Mouse (Mus musculus) CH12.LX (cell line): Measurements from ENCODE around the gene Oscar. TPM values are rescaled to one million over a fixed set of nuclear protein-coding genes. Genes with fewer than 3 reads are reported as not detected.

Experiments
- DNase-seq: peaks from one replicate; pipeline ENCODE4 v3.0.0-alpha.2; 2013; ENCODE audit errors: extremely low read depth
- H3K27ac ChIP-seq: 2 replicates; pipeline ENCODE4 v1.5.1; 2012; ENCODE audit warnings: low read depth, mild to moderate bottlenecking, control low read depth, moderate library complexity; ENCODE audit not compliant: insufficient read depth
- H3K27me3 ChIP-seq: replicated peaks from 2 replicates; pipeline ENCODE3; 2012; ENCODE audit warnings: inconsistent platforms
- H3K36me3 ChIP-seq, 2 experiments: replicated peaks in 1 of 2; 2 replicates each; pipeline versions ENCODE3 to v1.6.1; 2012; ENCODE audit warnings: inconsistent platforms in 1 of 2, low read length in 1 of 2, mild to moderate bottlenecking in 1 of 2, mixed read lengths in 1 of 2, moderate library complexity in 1 of 2; ENCODE audit not compliant: control insufficient read depth in 1 of 2, insufficient read depth in 1 of 2
- H3K4me1 ChIP-seq, 2 experiments: 2 replicates each; pipeline ENCODE4 v1.6.1; 2012; ENCODE audit warnings: inconsistent platforms in 1 of 2, moderate library complexity in 1 of 2; ENCODE audit not compliant: insufficient read depth in 2 of 2, control insufficient read depth in 1 of 2
- H3K4me2 ChIP-seq: 2 replicates; pipeline ENCODE4 v1.6.1; 2012; ENCODE audit warnings: low read depth, mild to moderate bottlenecking, control low read depth; ENCODE audit not compliant: poor library complexity, insufficient read depth, severe bottlenecking
- H3K4me3 ChIP-seq, 3 experiments: fragments of 150-350 bp in 1 of 3; sonication (generic) in 1 of 3; replicated peaks in 1 of 3; 2 replicates each; pipeline versions ENCODE3 to v1.5.1; 2011 to 2012; ENCODE audit warnings: low read depth in 2 of 3, low read length in 2 of 3, mild to moderate bottlenecking in 2 of 3, moderate library complexity in 2 of 3, control low read depth in 1 of 3, improper control_type of control experiment in 1 of 3, inconsistent platforms in 1 of 3, mixed read lengths in 1 of 3; ENCODE audit not compliant: poor library complexity in 1 of 3
- H3K79me2 ChIP-seq: replicated peaks from 2 replicates; pipeline ENCODE4 v1.6.1; 2012; ENCODE audit warnings: mild to moderate bottlenecking, moderate library complexity; ENCODE audit not compliant: control insufficient read depth, poor library complexity, insufficient read depth, severe bottlenecking; ENCODE audit errors: extremely low read depth
- H3K9ac ChIP-seq: 2 replicates; pipeline ENCODE4 v1.6.1; 2012; ENCODE audit warnings: low read depth, mild to moderate bottlenecking, control low read depth, moderate library complexity; ENCODE audit not compliant: insufficient read depth
- H3K9me3 ChIP-seq: replicated peaks from 2 replicates; pipeline ENCODE3; 2012; ENCODE audit warnings: low read length, inconsistent platforms, mixed read lengths
- BHLHE40 ChIP-seq: IDR thresholded peaks from 2 replicates; pipeline ENCODE4 v1.6.1; 2011; ENCODE audit warnings: mild to moderate bottlenecking, low read depth, low read length, improper control_type of control experiment
- CHD1 ChIP-seq: IDR thresholded peaks from 2 replicates; pipeline ENCODE4 v1.6.1; 2012; ENCODE audit warnings: low read depth, low read length, improper control_type of control experiment, inconsistent platforms
- CHD2 ChIP-seq: IDR thresholded peaks from 2 replicates; pipeline ENCODE4 v1.6.1; 2011; ENCODE audit warnings: low read length, improper control_type of control experiment
- CTCF ChIP-seq, 2 experiments: IDR thresholded peaks in 1 of 2; conservative IDR thresholded peaks in 1 of 2; 2 replicates each; pipeline ENCODE4 v1.5.1; 2011 to 2012; ENCODE audit warnings: low read depth in 2 of 2, low read length in 2 of 2, improper control_type of control experiment in 1 of 2, inconsistent platforms in 1 of 2, mild to moderate bottlenecking in 1 of 2, moderate library complexity in 1 of 2
- E2F4 ChIP-seq: IDR thresholded peaks from 2 replicates; pipeline ENCODE4 v1.6.1; 2011; ENCODE audit warnings: low read depth, low read length, improper control_type of control experiment; ENCODE audit not compliant: insufficient replicate concordance
- HCFC1 ChIP-seq: IDR thresholded peaks from 2 replicates; pipeline ENCODE4 v1.6.1; 2012; ENCODE audit warnings: low read depth, mild to moderate bottlenecking, inconsistent platforms, low read length, improper control_type of control experiment
- IRF4 ChIP-seq: IDR thresholded peaks from 2 replicates; pipeline ENCODE4 v1.6.1; 2014; ENCODE audit warnings: low read depth, mild to moderate bottlenecking, inconsistent platforms, low read length, improper control_type of control experiment
- JUND ChIP-seq: conservative IDR thresholded peaks from 2 replicates; pipeline ENCODE4 v1.6.1; 2011; ENCODE audit warnings: low read depth, low read length, improper control_type of control experiment
- MYC ChIP-seq: IDR thresholded peaks from 2 replicates; pipeline ENCODE4 v1.6.1; 2011; ENCODE audit warnings: low read depth, mild to moderate bottlenecking, improper control_type of control experiment, low read length
- PAX5 ChIP-seq: IDR thresholded peaks from 2 replicates; pipeline ENCODE4 v1.6.1; 2012; ENCODE audit warnings: low read length, inconsistent platforms, mixed read lengths
- POLR2AphosphoS2 ChIP-seq: IDR thresholded peaks from 2 replicates; pipeline ENCODE4 v1.6.1; 2011; ENCODE audit warnings: low read depth, low read length, improper control_type of control experiment
- RCOR1 ChIP-seq: conservative IDR thresholded peaks from 2 replicates; pipeline ENCODE4 v1.6.1; 2012; ENCODE audit warnings: low read depth, mild to moderate bottlenecking, inconsistent platforms, low read length, improper control_type of control experiment
- SMC3 ChIP-seq: IDR thresholded peaks from 2 replicates; pipeline ENCODE4 v1.6.1; 2011; ENCODE audit warnings: low read depth, low read length, improper control_type of control experiment
- TBP ChIP-seq: conservative IDR thresholded peaks from 2 replicates; pipeline ENCODE4 v1.6.1; 2011; ENCODE audit warnings: low read depth, low read length, improper control_type of control experiment
- TCF12 ChIP-seq: IDR thresholded peaks from 2 replicates; pipeline ENCODE4 v1.6.1; 2014; ENCODE audit warnings: low read depth, mild to moderate bottlenecking, inconsistent platforms, low read length, improper control_type of control experiment
- UBTF ChIP-seq: IDR thresholded peaks from 2 replicates; pipeline ENCODE4 v1.6.1; 2012; ENCODE audit warnings: low read depth, mild to moderate bottlenecking, inconsistent platforms, low read length, improper control_type of control experiment, moderate library complexity
- USF2 ChIP-seq: conservative IDR thresholded peaks from 2 replicates; pipeline ENCODE4 v1.6.1; 2011; ENCODE audit warnings: low read depth, low read length, improper control_type of control experiment
- ZKSCAN1 ChIP-seq: IDR thresholded peaks from 2 replicates; pipeline ENCODE4 v1.6.1; 2012; ENCODE audit warnings: low read depth, inconsistent platforms, low read length, improper control_type of control experiment, borderline replicate concordance
- ZMIZ1 ChIP-seq: IDR thresholded peaks from 2 replicates; pipeline ENCODE4 v1.6.1; 2012; ENCODE audit warnings: low read depth, mild to moderate bottlenecking, inconsistent platforms, low read length, improper control_type of control experiment
- ZNF384 ChIP-seq: IDR thresholded peaks from 2 replicates; pipeline ENCODE4 v1.6.1; 2012; ENCODE audit warnings: low read depth, low read length, improper control_type of control experiment, inconsistent platforms
- dilution Hi-C: fragments of 300-500 bp; cut with MboI; formaldehyde crosslinking; loops from 2 replicates; pipeline ENCODE4 v1.14.3; 2020; ENCODE audit warnings: low sequenced_read_pairs; ENCODE audit not compliant: extremely low pct_unique_long_range_greater_than_20kb, extremely low pct_ligation_motif_present
- in situ Hi-C: fragments of 300-500 bp; cut with MboI; formaldehyde crosslinking; loops from 3 replicates; pipeline ENCODE4 v1.14.3; 2019; ENCODE audit warnings: low sequenced_read_pairs, low pct_ligation_motif_present, low pct_unique_long_range_greater_than_20kb, mixed read lengths
- polyA plus RNA-seq: library from polyadenylated mRNA; unstranded; fragments of >175 nt; gene quantifications from 2 replicates; pipeline ENCODE4 v1.2.1, GENCODE M21; 2012; ENCODE audit warnings: low read depth; ENCODE audit not compliant: insufficient read length
- total RNA-seq, 2 experiments: library from RNA; depleted of rRNA; stranded (reverse); fragments of 300-350 nt in 1 of 2; fragments of >200 nt in 1 of 2; gene quantifications; 2 replicates each; pipeline ENCODE4 v1.2.3; 2012 to 2014

The Oscar gene
- total and polyA plus RNA-seq, 3 experiments: 0.39 TPM; not detected in 2

- no peak overlapping the region for H3K9ac ChIP-seq
- no peak overlapping the region for H3K27ac ChIP-seq
- H3K4me2 ChIP-seq: no peak overlapping the region
- H3K4me1 ChIP-seq: peaks cover 0 to 29% of the 10 kb centered on the region in 2 experiments; a peak in 2 of 4 replicates
- TF ChIP-seq ZNF384 (0 out of 2 replicates have a peak, but pooled peaks have one; percentile 20), HCFC1 (no peak), CHD1 (no peak), CTCF (conservative IDR thresholded peaks at IDR 0.05 in 1 of 2, IDR thresholded peaks at IDR 0.05 in 1 of 2; ENCODE audit: low read depth in 2 of 2, low read length in 2 of 2) (peak in 1 of 2 experiments; percentile 38; a peak in 3 of 4 replicates), ZKSCAN1 (no peak), PAX5 (no peak), SMC3 (peak; percentile 17; the same call in 1 of the 2 replicates)
- no peak overlapping the region for H3K4me3 ChIP-seq
- in situ Hi-C loops (no loop called here), dilution Hi-C loops (no loop called here)
- H3K36me3 ChIP-seq: no peaks in the 10 kb centered on the region
- H3K27me3 ChIP-seq: no peaks in the 10 kb centered on the region
- DNase-seq: no peak
- no peaks in the 10 kb centered on the region for H3K79me2 ChIP-seq
- H3K9me3 ChIP-seq: no peaks in the 10 kb centered on the region
These were observed 46.2 kb downstream of the Oscar start for GRCm38 (mm10) chr7:3569725-3570124.

GRCm38 (mm10) chr7:3567336-3567735, 48.6 kb downstream of the Oscar start:
- Histone ChIP-seq H3K27ac (no peak overlapping the region), H3K4me3 (no peak overlapping the region), H3K4me1 (peaks cover 0 to 23% of the 10 kb centered on the region in 2 experiments; a peak in 2 of 4 replicates), H3K4me2 (no peak overlapping the region), H3K9ac (no peak overlapping the region), H3K36me3 (no peaks in the 10 kb centered on the region), H3K79me2 (no peaks in the 10 kb centered on the region), H3K27me3 (no peaks in the 10 kb centered on the region), H3K9me3 (no peaks in the 10 kb centered on the region)
- dilution Hi-C loops (no loop called here), in situ Hi-C loops (no loop called here)
- TF ChIP-seq CTCF (conservative IDR thresholded peaks at IDR 0.05 in 1 of 2, IDR thresholded peaks at IDR 0.05 in 1 of 2; ENCODE audit: low read depth in 2 of 2, low read length in 2 of 2) (no peak), ZMIZ1 (no peak), IRF4 (no peak), TCF12 (no peak), RCOR1 (no peak), CHD1 (no peak), TBP (no peak), USF2 (no peak), E2F4 (no peak), SMC3 (no peak), POLR2AphosphoS2 (no peak), BHLHE40 (no peak), CHD2 (no peak), ZKSCAN1 (no peak), MYC (no peak), UBTF (no peak), JUND (no peak)
- DNase-seq: no peak

Other genes starting within 250 kb of the Oscar start
- 0.50 and 0.51 TPM in 2 replicates for gene Cacng8, start 225.5 kb downstream of the Oscar start, total RNA-seq (2012; rRNA removed)
- gene Cacng8, start 225.5 kb downstream of the Oscar start, total RNA-seq (2014; rRNA removed): 0.43 and 0.51 TPM in 2 replicates
- 1.2 and 1.7 TPM in 2 replicates for gene Cacng8, start 225.5 kb downstream of the Oscar start, polyA plus RNA-seq
- gene Cacng6, start 192.0 kb downstream of the Oscar start, total RNA-seq (2012; rRNA removed): 0.13 TPM in 1 of 2 replicates, not detected in the other
- not detected in 2 replicates for gene Cacng6, start 192.0 kb downstream of the Oscar start, total RNA-seq (2014; rRNA removed)
- 0.19 TPM in 1 of 2 replicates, not detected in the other for gene Cacng6, start 192.0 kb downstream of the Oscar start, polyA plus RNA-seq
- gene Tarm1, start 113.5 kb downstream of the Oscar start, total RNA-seq (2012; rRNA removed): not detected in 2 replicates
- not detected in 2 replicates for gene Tarm1, start 113.5 kb downstream of the Oscar start, total RNA-seq (2014; rRNA removed)
- 0.44 and 1.3 TPM in 2 replicates for gene Tarm1, start 113.5 kb downstream of the Oscar start, polyA plus RNA-seq
- gene Ndufa3, start 1.2 kb upstream of the Oscar start, total RNA-seq (2012; rRNA removed): 261 and 292 TPM in 2 replicates
- 50.6 and 58.9 TPM in 2 replicates for gene Ndufa3, start 1.2 kb upstream of the Oscar start, total RNA-seq (2014; rRNA removed)
- 297 and 307 TPM in 2 replicates for gene Ndufa3, start 1.2 kb upstream of the Oscar start, polyA plus RNA-seq
- gene Tfpt, start 13.8 kb upstream of the Oscar start, total RNA-seq (2012; rRNA removed): 28.8 and 33.2 TPM in 2 replicates
- 15.1 and 15.9 TPM in 2 replicates for gene Tfpt, start 13.8 kb upstream of the Oscar start, total RNA-seq (2014; rRNA removed)
- gene Tfpt, start 13.8 kb upstream of the Oscar start, polyA plus RNA-seq: 38.6 and 44.0 TPM in 2 replicates
- 99.2 and 125 TPM in 2 replicates for gene Prpf31, start 13.8 kb upstream of the Oscar start, total RNA-seq (2012; rRNA removed)
- 117 and 119 TPM in 2 replicates for gene Prpf31, start 13.8 kb upstream of the Oscar start, total RNA-seq (2014; rRNA removed)
- 171 and 204 TPM in 2 replicates for gene Prpf31, start 13.8 kb upstream of the Oscar start, polyA plus RNA-seq
- 20.9 and 21.1 TPM in 2 replicates for gene Cnot3, start 29.1 kb upstream of the Oscar start, total RNA-seq (2012; rRNA removed)
- 5.8 and 10.5 TPM in 2 replicates for gene Cnot3, start 29.1 kb upstream of the Oscar start, total RNA-seq (2014; rRNA removed)
- 68.3 and 76.9 TPM in 2 replicates for gene Cnot3, start 29.1 kb upstream of the Oscar start, polyA plus RNA-seq
- 6.7 and 8.1 TPM in 2 replicates for gene Leng1, start 49.7 kb upstream of the Oscar start, total RNA-seq (2012; rRNA removed)
- 5.4 and 5.8 TPM in 2 replicates for gene Leng1, start 49.7 kb upstream of the Oscar start, total RNA-seq (2014; rRNA removed)
- gene Leng1, start 49.7 kb upstream of the Oscar start, polyA plus RNA-seq: 8.5 and 9.9 TPM in 2 replicates
- 1.8 and 1.9 TPM in 2 replicates for gene Tmc4, start 61.4 kb upstream of the Oscar start, total RNA-seq (2012; rRNA removed)
- 0.56 and 1.9 TPM in 2 replicates for gene Tmc4, start 61.4 kb upstream of the Oscar start, total RNA-seq (2014; rRNA removed)
- gene Tmc4, start 61.4 kb upstream of the Oscar start, polyA plus RNA-seq: 4.0 and 4.6 TPM in 2 replicates
- 39.0 and 40.2 TPM in 2 replicates for gene Tsen34, start 76.7 kb upstream of the Oscar start, total RNA-seq (2012; rRNA removed)
- gene Tsen34, start 76.7 kb upstream of the Oscar start, total RNA-seq (2014; rRNA removed): 26.9 and 34.8 TPM in 2 replicates
- gene Tsen34, start 76.7 kb upstream of the Oscar start, polyA plus RNA-seq: 23.1 and 24.3 TPM in 2 replicates
- gene Mboat7, start 77.4 kb upstream of the Oscar start, total RNA-seq (2012; rRNA removed): 21.7 and 22.3 TPM in 2 replicates
- gene Mboat7, start 77.4 kb upstream of the Oscar start, total RNA-seq (2014; rRNA removed): 18.4 and 19.4 TPM in 2 replicates
- gene Mboat7, start 77.4 kb upstream of the Oscar start, polyA plus RNA-seq: 36.4 and 41.2 TPM in 2 replicates
- gene Rps9, start 87.8 kb upstream of the Oscar start, total RNA-seq (2012; rRNA removed): 3,983 and 4,060 TPM in 2 replicates
- gene Rps9, start 87.8 kb upstream of the Oscar start, total RNA-seq (2014; rRNA removed): 5,460 and 5,555 TPM in 2 replicates
- gene Rps9, start 87.8 kb upstream of the Oscar start, polyA plus RNA-seq: 2,959 and 3,329 TPM in 2 replicates
- gene Pirb, start 104.2 kb upstream of the Oscar start, total RNA-seq (2012; rRNA removed): 1.7 and 2.8 TPM in 2 replicates
- 4.2 and 5.0 TPM in 2 replicates for gene Pirb, start 104.2 kb upstream of the Oscar start, total RNA-seq (2014; rRNA removed)
- gene Pirb, start 104.2 kb upstream of the Oscar start, polyA plus RNA-seq: 9.0 and 10.7 TPM in 2 replicates
- 0.08 and 0.13 TPM in 2 replicates for gene Gm15448, start 209.5 kb upstream of the Oscar start, total RNA-seq (2012; rRNA removed)
- 0.30 and 0.54 TPM in 2 replicates for gene Gm15448, start 209.5 kb upstream of the Oscar start, total RNA-seq (2014; rRNA removed)
- 0.65 and 0.84 TPM in 2 replicates for gene Gm15448, start 209.5 kb upstream of the Oscar start, polyA plus RNA-seq
- 2.3 and 2.6 TPM in 2 replicates for gene Pira2, start 228.9 kb upstream of the Oscar start, total RNA-seq (2012; rRNA removed)
- 8.0 and 9.5 TPM in 2 replicates for gene Pira2, start 228.9 kb upstream of the Oscar start, total RNA-seq (2014; rRNA removed)
- gene Pira2, start 228.9 kb upstream of the Oscar start, polyA plus RNA-seq: 9.6 and 10.9 TPM in 2 replicates